Mouse (Mus musculus) spleen, adult 2 months (tissue): ENCODE results near the gene Tanc1.

Experiments
- CTCF ChIP-seq: fragments of 200-500 bp; IDR thresholded peaks from 2 replicates; pipeline ENCODE4 v1.5.1; 2011; ENCODE audit warnings: mild to moderate bottlenecking, inconsistent platforms; ENCODE audit not compliant: insufficient read depth, insufficient read length, insufficient replicate concordance; ENCODE audit errors: extremely low read depth
- POLR2A ChIP-seq: fragments of 200-500 bp; IDR thresholded peaks from 2 replicates; pipeline ENCODE4 v1.6.1; 2011; ENCODE audit warnings: low read depth, low read length, inconsistent platforms

DNA sequence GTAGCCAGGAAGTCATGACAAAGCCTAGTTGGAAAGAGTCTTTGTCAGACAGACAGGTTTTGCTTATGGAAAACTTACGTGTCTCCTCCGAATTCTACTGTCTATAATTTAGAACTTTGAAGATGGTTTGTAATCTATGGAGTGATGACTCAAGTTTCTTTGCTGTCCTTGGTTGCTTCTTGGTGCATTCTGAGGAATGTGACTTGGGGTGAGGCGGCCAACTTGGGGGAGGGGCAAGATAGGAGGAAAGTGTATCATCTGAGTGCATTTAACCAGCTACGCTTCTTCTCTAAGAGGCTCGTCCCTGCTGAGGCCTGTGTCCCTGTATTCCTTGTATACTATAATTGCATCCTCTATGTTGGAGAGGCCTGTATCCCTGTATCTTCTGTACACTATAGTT, 111.5 kb downstream of the Tanc1 start:
- no peak for TF ChIP-seq POLR2A
- no peak for TF ChIP-seq CTCF
